In the genomic region with DNA sequence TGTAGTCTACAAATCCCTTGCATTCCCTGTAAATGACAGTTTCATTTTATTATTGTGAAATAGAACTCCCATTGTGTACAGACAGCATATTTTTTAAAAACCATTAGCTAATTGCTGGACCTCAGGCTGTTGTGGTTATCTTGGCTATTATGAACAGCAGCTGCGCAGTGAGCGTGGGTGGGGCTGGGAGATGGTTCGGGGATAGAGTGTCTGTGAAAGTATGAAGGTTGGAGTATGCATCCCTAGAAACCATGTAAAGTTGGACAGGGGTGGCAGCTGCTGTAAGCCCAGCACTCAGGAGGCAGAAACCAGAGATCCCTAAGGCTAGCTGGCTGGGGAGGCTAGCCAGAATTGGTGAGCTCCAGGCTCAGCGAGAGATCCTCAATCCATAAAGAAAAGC, we compare ENCODE assay signal across 29 mouse cellular contexts.
DNase-seq lines count a peak whose midpoint lies in the region; ATAC-seq and TF ChIP-seq lines count a peak whose summit lies in the region.
"Had no signal": no experiment of that assay in that cellular context is flagged by ENCODE, and none has a peak within 500 bp of the region (broad histone marks: within the 10 kb centered on the region; RNA-seq: fewer than 3 reads in every experiment).

No protein-coding gene starts in this region.

- no peaks in the 10 kb centered on the region for H3K27me3 ChIP-seq in embryonic facial prominence, embryonic 12.5 days
- H3K27me3 ChIP-seq in embryonic facial prominence, embryonic 10.5 days (replicated peaks; ENCODE audit: low read depth, poor library complexity, severe bottlenecking): no peaks in the 10 kb centered on the region
- H3K27me3 ChIP-seq in heart, embryonic 10.5 days (ENCODE audit: insufficient read depth, poor library complexity, severe bottlenecking): no peaks in the 10 kb centered on the region
- no peaks in the 10 kb centered on the region for H3K27me3 ChIP-seq in lung, postnatal 0 days (replicated peaks; ENCODE audit: insufficient read depth, low read length)
- no peaks in the 10 kb centered on the region for H3K27me3 ChIP-seq in myocyte (ENCODE audit: control insufficient read depth, insufficient read depth, insufficient read length)
- no peaks in the 10 kb centered on the region; the same call in 1 of the 2 replicates for H3K27me3 ChIP-seq in thymus, adult 2 months (ENCODE audit: control insufficient read depth, insufficient read depth, low read length)
- H3K27me3 ChIP-seq: embryonic facial prominence, embryonic 15.5 days; forebrain, embryonic 13.5 days; heart, embryonic 15.5 days; hindbrain, embryonic 13.5 days; limb, embryonic 12.5 days; liver, embryonic 13.5 days; neural tube, embryonic 13.5 days; Patski; stomach, embryonic 15.5 days had no signal

- H3K4me1 ChIP-seq in embryonic facial prominence, embryonic 12.5 days: peaks cover 4% of the 10 kb centered on the region; the same call in 1 of the 2 replicates
- no peaks in the 10 kb centered on the region for H3K4me1 ChIP-seq in embryonic facial prominence, embryonic 10.5 days
- H3K4me1 ChIP-seq in heart, embryonic 10.5 days: no peaks in the 10 kb centered on the region
- no peaks in the 10 kb centered on the region for H3K4me1 ChIP-seq in lung, postnatal 0 days (ENCODE audit: insufficient read depth, low read depth, low read length)
- no peaks in the 10 kb centered on the region for H3K4me1 ChIP-seq in thymus, adult 2 months (replicated peaks; ENCODE audit: control insufficient read depth, insufficient read depth, low read length)
- H3K4me1 ChIP-seq: embryonic facial prominence, embryonic 15.5 days; forebrain, embryonic 13.5 days; heart, embryonic 15.5 days; hindbrain, embryonic 13.5 days; midbrain, embryonic 10.5 days; neural tube, embryonic 13.5 days; stomach, embryonic 15.5 days had no signal

- no peak overlapping the region for H3K9ac ChIP-seq in embryonic facial prominence, embryonic 12.5 days
- H3K9ac ChIP-seq in lung, postnatal 0 days (replicated peaks; ENCODE audit: low read depth): no peak overlapping the region
- H3K9ac ChIP-seq: embryonic facial prominence, embryonic 15.5 days; forebrain, embryonic 13.5 days; heart, embryonic 15.5 days; hindbrain, embryonic 13.5 days; limb, embryonic 12.5 days; liver, embryonic 13.5 days; neural tube, embryonic 13.5 days; stomach, embryonic 15.5 days had no signal

- 84% methylated on average over 4 of the region's 4 CpGs for WGBS in embryonic facial prominence, embryonic 12.5 days
- 87% methylated on average over 4 of the region's 4 CpGs for WGBS in embryonic facial prominence, embryonic 10.5 days
- 88% methylated on average over 4 of the region's 4 CpGs for WGBS in heart, embryonic 10.5 days
- WGBS in lung, postnatal 0 days: 88% methylated on average over 4 of the region's 4 CpGs
- WGBS in thymus, adult 2 months: 96% methylated on average over 4 of the region's 4 CpGs

- no peaks in the 10 kb centered on the region for H3K79me2 ChIP-seq in myocyte (ENCODE audit: control insufficient read depth, insufficient read depth)

- H3K36me3 ChIP-seq in embryonic facial prominence, embryonic 12.5 days: no peaks in the 10 kb centered on the region
- H3K36me3 ChIP-seq in embryonic facial prominence, embryonic 10.5 days (replicated peaks): no peaks in the 10 kb centered on the region
- 0 out of 2 replicates have a peak, but pooled peaks cover 9% of the 10 kb centered on the region for H3K36me3 ChIP-seq in heart, embryonic 10.5 days
- H3K36me3 ChIP-seq in lung, postnatal 0 days (ENCODE audit: insufficient read depth, low read length): no peaks in the 10 kb centered on the region
- H3K36me3 ChIP-seq in myocyte (ENCODE audit: control insufficient read depth, insufficient read depth): peaks cover 4% of the 10 kb centered on the region
- peaks cover 27% of the 10 kb centered on the region for H3K36me3 ChIP-seq in thymus, adult 2 months (ENCODE audit: control insufficient read depth, insufficient read depth, low read length)
- H3K36me3 ChIP-seq: embryonic facial prominence, embryonic 15.5 days; heart, embryonic 15.5 days had no signal

- no peak for TF ChIP-seq CTCF in lung, postnatal 0 days (IDR thresholded peaks at IDR 0.05)
- TF ChIP-seq CTCF in thymus, adult 2 months (IDR thresholded peaks at IDR 0.05; ENCODE audit: borderline replicate concordance, control insufficient read depth, extremely low read depth, insufficient read depth, low read length, poor library complexity): no peak

- no peak overlapping the region for H3K4me2 ChIP-seq in embryonic facial prominence, embryonic 12.5 days (replicated peaks)
- no peak overlapping the region for H3K4me2 ChIP-seq in lung, postnatal 0 days (replicated peaks; ENCODE audit: low read depth, low read length)
- peak overlapping the region; percentile 64 for H3K4me2 ChIP-seq in myocyte (ENCODE audit: low read depth)
- H3K4me2 ChIP-seq: embryonic facial prominence, embryonic 15.5 days; forebrain, embryonic 13.5 days; heart, embryonic 15.5 days; hindbrain, embryonic 13.5 days; limb, embryonic 12.5 days; liver, embryonic 13.5 days; neural tube, embryonic 13.5 days; stomach, embryonic 15.5 days had no signal

- no peak overlapping the region for H3K27ac ChIP-seq in embryonic facial prominence, embryonic 12.5 days
- H3K27ac ChIP-seq in embryonic facial prominence, embryonic 10.5 days (replicated peaks): no peak overlapping the region
- H3K27ac ChIP-seq in heart, embryonic 10.5 days: no peak overlapping the region
- no peak overlapping the region for H3K27ac ChIP-seq in lung, postnatal 0 days (ENCODE audit: low read length)
- H3K27ac ChIP-seq in thymus, adult 2 months (ENCODE audit: control insufficient read depth, insufficient read depth, low read length): no peak overlapping the region
- H3K27ac ChIP-seq: embryonic facial prominence, embryonic 15.5 days; forebrain, embryonic 13.5 days; heart, embryonic 15.5 days; hindbrain, embryonic 13.5 days; kidney, postnatal 0 days; limb, embryonic 12.5 days; liver, embryonic 13.5 days; midbrain, embryonic 10.5 days; neural tube, embryonic 13.5 days; stomach, embryonic 15.5 days had no signal

- H3K4me3 ChIP-seq in embryonic facial prominence, embryonic 12.5 days: no peak overlapping the region
- no peak overlapping the region for H3K4me3 ChIP-seq in embryonic facial prominence, embryonic 10.5 days
- H3K4me3 ChIP-seq in heart, embryonic 10.5 days: no peak overlapping the region
- H3K4me3 ChIP-seq in lung, postnatal 0 days (ENCODE audit: low read depth, low read length): no peak overlapping the region
- no peak overlapping the region for H3K4me3 ChIP-seq in myocyte
- H3K4me3 ChIP-seq in thymus, adult 2 months (ENCODE audit: control insufficient read depth, insufficient read depth, low read length): no peak overlapping the region
- H3K4me3 ChIP-seq: embryonic facial prominence, embryonic 15.5 days; forebrain, embryonic 13.5 days; heart, embryonic 15.5 days; hindbrain, embryonic 13.5 days; limb, embryonic 12.5 days; liver, embryonic 13.5 days; midbrain, embryonic 10.5 days; neural tube, embryonic 13.5 days; stomach, embryonic 15.5 days had no signal

- no peaks in the 10 kb centered on the region for H3K9me3 ChIP-seq in embryonic facial prominence, embryonic 12.5 days
- no peaks in the 10 kb centered on the region for H3K9me3 ChIP-seq in embryonic facial prominence, embryonic 10.5 days
- H3K9me3 ChIP-seq in heart, embryonic 10.5 days: no peaks in the 10 kb centered on the region
- H3K9me3 ChIP-seq in lung, postnatal 0 days (ENCODE audit: low read length): no peaks in the 10 kb centered on the region
- H3K9me3 ChIP-seq: embryonic facial prominence, embryonic 15.5 days; G1E; heart, embryonic 15.5 days; hindbrain, embryonic 13.5 days; limb, embryonic 12.5 days; liver, embryonic 13.5 days; midbrain, embryonic 10.5 days; neural tube, embryonic 13.5 days; stomach, embryonic 15.5 days had no signal

- 0 out of 2 replicates have a peak, but pooled peaks have one; percentile 41 for ATAC-seq in embryonic facial prominence, embryonic 12.5 days (ENCODE audit: insufficient number of reproducible peaks, insufficient read depth, low FRiP score, low TSS enrichment)
- ATAC-seq in lung, postnatal 0 days: no peak
- ATAC-seq: forebrain, embryonic 13.5 days; intestine, embryonic 16.5 days; Patski had no signal

- TF ChIP-seq EP300 in lung, postnatal 0 days (IDR thresholded peaks at IDR 0.05): no peak

- H3ac ChIP-seq in myocyte (ENCODE audit: control insufficient read depth, insufficient read length): no peak overlapping the region

- TF ChIP-seq POLR2A in myocyte (IDR thresholded peaks at IDR 0.05; ENCODE audit: insufficient read length, low read depth): no peak
- TF ChIP-seq POLR2A in thymus, adult 2 months (IDR thresholded peaks at IDR 0.05; ENCODE audit: control insufficient read depth, extremely low read depth, insufficient read depth, low read length, poor library complexity): no peak

- no peak for DNase-seq in embryonic facial prominence, embryonic 10.5 days (ENCODE audit: low spot score)
- peak; percentile 37 to 44 for DNase-seq in heart, adult 18-20 months
- no peak for DNase-seq in heart, embryonic 10.5 days (ENCODE audit: low spot score)
- peak; percentile 22 for DNase-seq in lung, postnatal 0 days (ENCODE audit: low spot score)
- DNase-seq in lung, postnatal 4 days: no peak
- DNase-seq in thymus, adult 2 months: no peak
- DNase-seq: adrenal gland, postnatal 10 days; cerebellum, adult 8-10 months; embryo, embryonic 11 days; kidney, adult 8-10 months; kidney, postnatal 4 days; liver, embryonic 13.5 days; lung, adult 18-20 months; lung, postnatal 10 days; thymus, postnatal 14 days had no signal

TF ChIP-seq in myocyte, 11 proteins besides CTCF, POLR2A, EP300 and RAD21:
- TF ChIP-seq MAX (IDR thresholded peaks at IDR 0.05; ENCODE audit: low read depth) (no peak), TCF3 (IDR thresholded peaks at IDR 0.05; ENCODE audit: insufficient read length, low read depth) (peak; percentile 64), REST (IDR thresholded peaks at IDR 0.05; ENCODE audit: insufficient read depth, insufficient read length) (no peak), MYOG (IDR thresholded peaks at IDR 0.05; ENCODE audit: control insufficient read depth in 1 of 3, insufficient read depth in 1 of 3, insufficient read length in 2 of 3, low read depth in 2 of 3) (peak; percentile 36 to 91 (median 89)), TCF12 (IDR thresholded peaks at IDR 0.05; ENCODE audit: insufficient read depth, poor library complexity, severe bottlenecking) (peak; percentile 94), USF1 (IDR thresholded peaks at IDR 0.05; ENCODE audit: low read depth) (no peak), SRF (IDR thresholded peaks at IDR 0.05; ENCODE audit: control insufficient read depth, insufficient read length, low read depth) (no peak), CEBPB (IDR thresholded peaks at IDR 0.05; ENCODE audit: insufficient read depth, poor library complexity, severe bottlenecking) (peak; percentile 79), MYOD1 (IDR thresholded peaks at IDR 0.05; ENCODE audit: control insufficient read depth in 1 of 3, insufficient read length in 2 of 3, low read depth in 2 of 3) (peak; percentile 75 to 94 (median 91)), POLR2AphosphoS2 (IDR thresholded peaks at IDR 0.05; ENCODE audit: insufficient read length, low read depth) (no peak), E2F4 (IDR thresholded peaks at IDR 0.05; ENCODE audit: insufficient read depth) (no peak)

Comparison
In these comparisons a context has a peak if more than half of its experiments do, and no peak if none do; other contexts are left out.
1. DNase-seq: peak in heart, adult 18-20 months (2 of 2) and lung, postnatal 0 days (single experiment); none in embryonic facial prominence, embryonic 10.5 days (single experiment), heart, embryonic 10.5 days (single experiment), lung, postnatal 4 days (0 of 2) and thymus, adult 2 months (single experiment).